Mouse (Mus musculus): ENCODE measurements around the gene Fas.

- TF ChIP-seq CTCF (IDR thresholded peaks at IDR 0.05; ENCODE audit: extremely low read depth, insufficient read length, insufficient replicate concordance, low read depth, low read length), result no peak
- TF ChIP-seq POLR2A (IDR thresholded peaks at IDR 0.05; ENCODE audit: low read depth, low read length), result no peak
Measured at GRCm38 (mm10) chr19:34293376-34293947, 3.0 kb downstream of the Fas start.

All from small intestine, adult 2 months (tissue).